In the genomic region with DNA sequence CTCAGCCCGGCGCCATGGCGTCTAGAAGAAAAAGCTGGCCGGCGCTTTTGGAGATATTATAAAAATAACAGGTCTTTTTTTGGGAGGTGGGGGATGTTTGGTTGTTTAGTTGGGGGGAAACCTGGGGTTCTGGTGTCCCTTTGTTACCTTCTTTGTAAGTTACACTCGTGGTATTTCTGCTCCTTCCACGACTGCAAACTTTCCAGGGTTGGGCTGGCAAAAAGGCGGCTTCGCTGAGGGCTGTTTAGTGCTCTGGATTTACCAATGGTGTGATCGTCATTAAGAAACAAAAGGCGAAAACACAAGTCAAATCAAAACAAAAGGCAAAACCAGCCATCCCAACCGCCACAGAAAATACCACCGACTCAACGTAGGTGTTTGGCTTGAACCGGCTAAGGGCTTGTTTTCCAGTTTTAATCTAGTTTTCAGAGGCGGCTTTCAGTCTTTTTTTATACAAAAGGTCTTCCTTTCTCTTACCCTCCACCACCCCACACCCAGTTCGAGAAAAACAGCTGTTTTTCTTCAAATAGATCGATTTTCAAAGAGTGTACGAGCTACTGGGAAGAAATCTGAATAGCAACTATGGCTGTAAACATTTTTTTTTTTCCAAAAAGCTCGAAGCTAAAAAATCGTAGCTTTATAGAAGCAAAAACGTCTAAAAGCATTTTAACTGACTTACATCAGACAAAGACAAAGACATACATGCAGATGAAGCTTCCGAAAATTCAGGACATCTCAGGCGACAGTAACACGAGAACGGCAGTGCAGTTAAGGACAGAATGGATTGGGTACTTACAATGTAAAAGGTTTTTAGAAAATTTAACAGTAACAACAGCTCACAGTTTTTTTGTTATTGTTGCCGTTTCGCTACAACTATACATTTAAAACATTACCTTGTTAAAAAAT, we compare ENCODE assay signal across 8 mouse cellular contexts. TPM values are rescaled to one million over a fixed set of nuclear protein-coding genes. Genes with fewer than 3 reads are reported as not detected.
A peak's percentile ranks its signal among the peaks of the same experiment; 100 is the strongest.
DNase-seq lines count a peak whose midpoint lies in the region; ATAC-seq lines count a peak whose summit lies in the region.

No protein-coding gene starts in this region.

- H3K4me2 ChIP-seq in forebrain, embryonic 15.5 days (replicated peaks): peak overlapping the region; percentile 98
- peak overlapping the region; percentile 94 for H3K4me2 ChIP-seq in kidney, embryonic 16.5 days (replicated peaks; ENCODE audit: low read depth, low read length)
- H3K4me2 ChIP-seq in midbrain, embryonic 15.5 days: peak overlapping the region; percentile 99

- no peaks in the 10 kb centered on the region for H3K27me3 ChIP-seq in forebrain, embryonic 15.5 days
- no peaks in the 10 kb centered on the region for H3K27me3 ChIP-seq in kidney, embryonic 16.5 days (ENCODE audit: insufficient read depth, low read length)
- H3K27me3 ChIP-seq in midbrain, embryonic 15.5 days (replicated peaks): no peaks in the 10 kb centered on the region

- WGBS in forebrain, embryonic 15.5 days: under 1% methylated on average over 28 of the region's 28 CpGs
- WGBS in kidney, embryonic 16.5 days: under 1% methylated on average over 28 of the region's 28 CpGs
- WGBS in midbrain, embryonic 15.5 days: under 1% methylated on average over 28 of the region's 28 CpGs

- peak overlapping the region; percentile 94 for H3K4me3 ChIP-seq in forebrain, embryonic 15.5 days
- peak overlapping the region; percentile 59 for H3K4me3 ChIP-seq in kidney, embryonic 16.5 days (ENCODE audit: low read length)
- peak overlapping the region; percentile 94 for H3K4me3 ChIP-seq in midbrain, embryonic 15.5 days

- peak; percentile 69 for DNase-seq in cerebellum, adult 9-10 months
- DNase-seq in cerebellum, postnatal 4 days (ENCODE audit: low spot score in 2 of 2): no peak
- peak; percentile 48 for DNase-seq in Muller cell, postnatal 12 days (ENCODE audit: inconsistent ontology term)
- DNase-seq in frontal cortex, postnatal 14 days (ENCODE audit: low spot score in 2 of 2): no peak

- H3K27ac ChIP-seq in forebrain, embryonic 15.5 days (replicated peaks): peak overlapping the region; percentile 100
- H3K27ac ChIP-seq in kidney, embryonic 16.5 days (ENCODE audit: low read length): peak overlapping the region; percentile 100
- peak overlapping the region; percentile 100 for H3K27ac ChIP-seq in midbrain, embryonic 15.5 days

- H3K9ac ChIP-seq in forebrain, embryonic 15.5 days (replicated peaks): peak overlapping the region; percentile 99
- peak overlapping the region; percentile 90 for H3K9ac ChIP-seq in kidney, embryonic 16.5 days (replicated peaks; ENCODE audit: low read length)
- peak overlapping the region; percentile 98 for H3K9ac ChIP-seq in midbrain, embryonic 15.5 days

- no peak for ATAC-seq in forebrain, embryonic 15.5 days (replicated peaks)
- ATAC-seq in kidney, embryonic 16.5 days (ENCODE audit: low FRiP score, low TSS enrichment): no peak
- no peak for ATAC-seq in midbrain, embryonic 15.5 days (replicated peaks)
- ATAC-seq in inflammation-experienced regulatory T-cells, adult 6 months: no peak

- peaks cover 44% of the 10 kb centered on the region for H3K4me1 ChIP-seq in forebrain, embryonic 15.5 days
- peaks cover 39% of the 10 kb centered on the region for H3K4me1 ChIP-seq in kidney, embryonic 16.5 days (ENCODE audit: insufficient read depth, low read length)
- H3K4me1 ChIP-seq in midbrain, embryonic 15.5 days: peaks cover 46% of the 10 kb centered on the region

- H3K36me3 ChIP-seq in forebrain, embryonic 15.5 days: peaks cover 2% of the 10 kb centered on the region; the same call in 1 of the 2 replicates
- H3K36me3 ChIP-seq in kidney, embryonic 16.5 days (ENCODE audit: insufficient read depth, low read length): peaks cover under 1% of the 10 kb centered on the region; the same call in 1 of the 2 replicates
- no peaks in the 10 kb centered on the region for H3K36me3 ChIP-seq in midbrain, embryonic 15.5 days (replicated peaks)

- H3K9me3 ChIP-seq in forebrain, embryonic 15.5 days: no peaks in the 10 kb centered on the region
- H3K9me3 ChIP-seq in kidney, embryonic 16.5 days (ENCODE audit: low read length): no peaks in the 10 kb centered on the region
- H3K9me3 ChIP-seq in midbrain, embryonic 15.5 days: no peaks in the 10 kb centered on the region

RNA-seq across cellular contexts. Expression of a gene that starts 2.0 kb away (rescaled TPM):
- 13.6 and 13.7 TPM in 2 replicates for polyA plus RNA-seq in forebrain, embryonic 15.5 days (2015; fragmentation: Nextera tagmentation; extraction: Ambion mirVana)
- polyA plus RNA-seq in kidney, embryonic 16.5 days (2015; fragmentation: Nextera tagmentation; extraction: Ambion mirVana): 8.4 and 11.0 TPM in 2 replicates
- 12.2 TPM in 2 replicates for polyA plus RNA-seq in midbrain, embryonic 15.5 days (2015; fragmentation: Nextera tagmentation; extraction: Ambion mirVana)
- 10 to 100 TPM; 13.0 to 17.7 (median 16.0) TPM for polyA plus RNA-seq in inflammation-experienced regulatory T-cells, adult 6 months (2017; shearing (Covaris generic))

RNA-seq across cellular contexts. Expression of a gene that starts 7.5 kb away (rescaled TPM):
- 11.4 and 12.4 TPM in 2 replicates for polyA plus RNA-seq in forebrain, embryonic 15.5 days (2015; fragmentation: Nextera tagmentation; extraction: Ambion mirVana)
- 3.2 and 3.8 TPM in 2 replicates for polyA plus RNA-seq in kidney, embryonic 16.5 days (2015; fragmentation: Nextera tagmentation; extraction: Ambion mirVana)
- polyA plus RNA-seq in midbrain, embryonic 15.5 days (2015; fragmentation: Nextera tagmentation; extraction: Ambion mirVana): 12.2 and 13.4 TPM in 2 replicates
- 10 to 100 TPM; 62.4 to 71.7 (median 66.6) TPM for polyA plus RNA-seq in inflammation-experienced regulatory T-cells, adult 6 months (2017; shearing (Covaris generic))

RNA-seq across cellular contexts. Expression of a gene that starts 29.2 kb away (rescaled TPM):
- 82.0 and 82.9 TPM in 2 replicates for polyA plus RNA-seq in forebrain, embryonic 15.5 days (2015; fragmentation: Nextera tagmentation; extraction: Ambion mirVana)
- 86.9 and 87.9 TPM in 2 replicates for polyA plus RNA-seq in kidney, embryonic 16.5 days (2015; fragmentation: Nextera tagmentation; extraction: Ambion mirVana)
- 71.5 and 73.4 TPM in 2 replicates for polyA plus RNA-seq in midbrain, embryonic 15.5 days (2015; fragmentation: Nextera tagmentation; extraction: Ambion mirVana)
- polyA plus RNA-seq in inflammation-experienced regulatory T-cells, adult 6 months (2017; shearing (Covaris generic)): 10 to 100 TPM; 36.1 to 40.9 (median 39.8) TPM

RNA-seq across cellular contexts. Expression of a gene that starts 42.6 kb away (rescaled TPM):
- not detected in 2 replicates for polyA plus RNA-seq in forebrain, embryonic 15.5 days (2015; fragmentation: Nextera tagmentation; extraction: Ambion mirVana)
- 0.23 and 0.29 TPM in 2 replicates for polyA plus RNA-seq in kidney, embryonic 16.5 days (2015; fragmentation: Nextera tagmentation; extraction: Ambion mirVana)
- polyA plus RNA-seq in midbrain, embryonic 15.5 days (2015; fragmentation: Nextera tagmentation; extraction: Ambion mirVana): not detected in 2 replicates
- polyA plus RNA-seq in inflammation-experienced regulatory T-cells, adult 6 months (2017; shearing (Covaris generic)): not detected

Comparison
In these comparisons a context has a peak if more than half of its experiments do, and no peak if none do; other contexts are left out.
1. DNase-seq: peak in cerebellum, adult 9-10 months (single experiment) and Muller cell, postnatal 12 days (single experiment); none in cerebellum, postnatal 4 days (0 of 2) and frontal cortex, postnatal 14 days (0 of 2).
2. Peak in every context shown above with its lines, with median percentiles within 50 percentile points of each other: H3K27ac ChIP-seq, H3K4me2 ChIP-seq, H3K4me3 ChIP-seq and H3K9ac ChIP-seq.